Mouse (Mus musculus) spleen, adult 2 months (tissue): Measurements from ENCODE around the gene Ms4a4c.

ENCODE experiments used
- CTCF ChIP-seq: fragments of 200-500 bp; IDR thresholded peaks from 2 replicates; pipeline ENCODE4 v1.5.1; 2011; ENCODE audit warnings: mild to moderate bottlenecking, inconsistent platforms; ENCODE audit not compliant: insufficient read depth, insufficient read length, insufficient replicate concordance; ENCODE audit errors: extremely low read depth
- POLR2A ChIP-seq: fragments of 200-500 bp; IDR thresholded peaks from 2 replicates; pipeline ENCODE4 v1.6.1; 2011; ENCODE audit warnings: low read depth, low read length, inconsistent platforms

DNA sequence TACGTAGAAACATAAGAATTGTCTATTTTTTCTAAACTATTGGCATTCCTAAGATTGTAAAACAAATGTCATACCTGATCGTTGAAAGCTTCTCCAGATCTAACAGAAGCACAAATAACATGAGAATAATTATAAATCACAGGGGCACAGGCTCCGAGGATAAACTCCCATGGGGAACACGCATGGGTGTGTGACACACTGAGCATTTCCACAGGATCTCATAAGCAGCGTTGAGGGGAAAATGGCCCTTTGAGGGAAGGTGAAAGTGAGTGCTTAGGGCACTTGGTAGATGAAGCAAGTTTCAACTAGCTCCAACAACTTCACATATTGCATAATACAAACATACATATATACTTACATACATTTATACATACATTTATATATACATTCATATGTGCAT is 39.4 kb downstream of the Ms4a4c start:
- TF ChIP-seq CTCF (no peak), POLR2A (no peak)
